Comparison of ENCODE assay signal across 14 mouse cellular contexts in the genomic region with DNA sequence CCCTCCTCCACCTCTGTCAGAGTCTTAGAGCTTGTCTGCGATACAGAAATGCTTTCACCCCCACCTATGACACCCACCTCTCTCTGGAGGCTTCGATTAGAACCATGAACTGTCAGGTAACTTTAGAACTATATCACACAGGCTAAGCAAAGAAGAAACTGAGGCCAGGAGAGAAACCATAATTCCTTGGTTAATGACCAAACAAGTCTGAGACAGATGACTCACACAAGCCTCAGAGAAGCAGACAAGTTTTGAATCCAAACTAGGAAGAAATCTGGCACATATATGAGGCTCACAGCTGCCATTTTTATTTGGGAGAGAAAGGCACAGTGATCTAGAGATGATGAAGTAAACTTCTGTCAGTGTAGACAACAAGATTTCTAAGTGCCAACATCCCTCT.
DNase-seq lines count a peak whose midpoint lies in the region; ATAC-seq and TF ChIP-seq lines count a peak whose summit lies in the region.
"Had no signal": no experiment of that assay in that cellular context is flagged by ENCODE, and none has a peak within 500 bp of the region (broad histone marks: within the 10 kb centered on the region; RNA-seq: fewer than 3 reads in every experiment).

No protein-coding gene starts in this region.

- H3K4me3 ChIP-seq in hindbrain, embryonic 11.5 days (ENCODE audit: low read depth, low read length), result no peak overlapping the region
- H3K4me3 ChIP-seq in hindbrain, embryonic 10.5 days, result no peak overlapping the region
- H3K4me3 ChIP-seq in cortical plate, adult 2 months (ENCODE audit: insufficient read depth, low read length), result peak overlapping the region; percentile 87
- peak overlapping the region; percentile 59 for H3K4me3 ChIP-seq in hindbrain, embryonic 14.5 days (replicated peaks; ENCODE audit: low read length)
- H3K4me3 ChIP-seq in midbrain, embryonic 16.5 days (ENCODE audit: low read depth, low read length), result peak overlapping the region; percentile 66
- H3K4me3 ChIP-seq in kidney, adult 2 months (ENCODE audit: insufficient read depth, low read depth, low read length), result no peak overlapping the region
- H3K4me3 ChIP-seq: intestine, embryonic 15.5 days had no signal

- no peak for ATAC-seq in hindbrain, embryonic 11.5 days (ENCODE audit: low FRiP score)
- no peak for ATAC-seq in hindbrain, embryonic 14.5 days (ENCODE audit: low FRiP score)
- no peak for ATAC-seq in midbrain, embryonic 16.5 days
- ATAC-seq: intestine, embryonic 15.5 days had no signal

- TF ChIP-seq POLR2A in cortical plate, adult 2 months (IDR thresholded peaks at IDR 0.05; ENCODE audit: extremely low read depth, insufficient read depth, low read length), result peak; percentile 30; the same call in 1 of the 2 replicates
- no peak for TF ChIP-seq POLR2A in kidney, adult 2 months (IDR thresholded peaks at IDR 0.05; ENCODE audit: low read depth, low read length)

- peak overlapping the region; percentile 21; the same call in 1 of the 2 replicates for H3K4me2 ChIP-seq in hindbrain, embryonic 11.5 days (replicated peaks; ENCODE audit: low read depth, low read length)
- H3K4me2 ChIP-seq in hindbrain, embryonic 14.5 days (replicated peaks), result peak overlapping the region; percentile 79
- peak overlapping the region; percentile 69 for H3K4me2 ChIP-seq in midbrain, embryonic 16.5 days (ENCODE audit: low read length)
- H3K4me2 ChIP-seq: heart, embryonic 11.5 days; intestine, embryonic 15.5 days had no signal

- no peaks in the 10 kb centered on the region for H3K4me1 ChIP-seq in hindbrain, embryonic 11.5 days (replicated peaks; ENCODE audit: control insufficient read depth, insufficient read depth, low read length)
- H3K4me1 ChIP-seq in hindbrain, embryonic 10.5 days (replicated peaks), result peaks cover 9% of the 10 kb centered on the region; the same call in 1 of the 2 replicates
- no peaks in the 10 kb centered on the region for H3K4me1 ChIP-seq in cortical plate, adult 2 months (ENCODE audit: control insufficient read depth, insufficient read depth, low read length)
- H3K4me1 ChIP-seq in hindbrain, embryonic 14.5 days (replicated peaks; ENCODE audit: control insufficient read depth, insufficient read depth, low read length), result peaks cover 25% of the 10 kb centered on the region; the same call in 1 of the 2 replicates
- peaks cover 17% of the 10 kb centered on the region for H3K4me1 ChIP-seq in midbrain, embryonic 16.5 days (ENCODE audit: control insufficient read depth, insufficient read depth, low read length)
- H3K4me1 ChIP-seq in kidney, adult 2 months (ENCODE audit: control insufficient read depth, insufficient read depth, low read length), result 0 out of 2 replicates have a peak, but pooled peaks cover 2% of the 10 kb centered on the region
- H3K4me1 ChIP-seq: intestine, embryonic 15.5 days had no signal

- H3K9ac ChIP-seq in hindbrain, embryonic 11.5 days (ENCODE audit: low read depth, low read length), result no peak overlapping the region
- peak overlapping the region; percentile 77 for H3K9ac ChIP-seq in hindbrain, embryonic 14.5 days
- H3K9ac ChIP-seq in midbrain, embryonic 16.5 days (ENCODE audit: low read depth, low read length), result no peak overlapping the region
- H3K9ac ChIP-seq: embryonic facial prominence, embryonic 12.5 days; intestine, embryonic 15.5 days had no signal

- WGBS in hindbrain, embryonic 11.5 days, result 52% methylated on average over 2 of the region's 2 CpGs
- WGBS in hindbrain, embryonic 10.5 days, result 63% methylated on average over 2 of the region's 2 CpGs
- 58% methylated on average over 2 of the region's 2 CpGs for WGBS in hindbrain, embryonic 14.5 days
- 54% methylated on average over 2 of the region's 2 CpGs for WGBS in midbrain, embryonic 16.5 days
- 36% methylated on average over 2 of the region's 2 CpGs for WGBS in kidney, adult 2 months

- DNase-seq in hindbrain, embryonic 11.5 days (ENCODE audit: low spot score), result no peak
- no peak for DNase-seq in hindbrain, embryonic 10.5 days (ENCODE audit: low spot score)
- DNase-seq in hindbrain, embryonic 14.5 days (ENCODE audit: low spot score), result no peak
- no peak for DNase-seq in kidney, adult 2 months
- DNase-seq in spleen, adult 12 weeks (ENCODE audit: low spot score), result no peak
- no peak for DNase-seq in adrenal gland, adult 2 months
- DNase-seq: adrenal gland, postnatal 14 days; cerebellum, adult 18-20 months; thymus, postnatal 14 days had no signal

- H3K27me3 ChIP-seq in hindbrain, embryonic 11.5 days (ENCODE audit: control insufficient read depth, insufficient read depth, low read length), result no peaks in the 10 kb centered on the region
- H3K27me3 ChIP-seq in hindbrain, embryonic 10.5 days (ENCODE audit: insufficient read depth, poor library complexity, severe bottlenecking), result peaks cover 19% of the 10 kb centered on the region
- H3K27me3 ChIP-seq in hindbrain, embryonic 14.5 days (ENCODE audit: control insufficient read depth, insufficient read depth, low read length), result no peaks in the 10 kb centered on the region
- no peaks in the 10 kb centered on the region for H3K27me3 ChIP-seq in midbrain, embryonic 16.5 days (ENCODE audit: control insufficient read depth, insufficient read depth, low read depth, low read length)
- H3K27me3 ChIP-seq in kidney, adult 2 months (replicated peaks; ENCODE audit: control insufficient read depth, insufficient read depth, low read length), result no peaks in the 10 kb centered on the region; the same call in 1 of the 2 replicates
- H3K27me3 ChIP-seq: intestine, embryonic 15.5 days had no signal

- TF ChIP-seq CTCF in cortical plate, adult 2 months (IDR thresholded peaks at IDR 0.05; ENCODE audit: extremely low read depth, insufficient read depth, low read length), result no peak
- TF ChIP-seq CTCF in kidney, adult 2 months (conservative IDR thresholded peaks at IDR 0.05; ENCODE audit: insufficient read depth, insufficient read length, low read depth, low read length), result no peak

- no peaks in the 10 kb centered on the region for H3K36me3 ChIP-seq in hindbrain, embryonic 11.5 days (ENCODE audit: control insufficient read depth, insufficient read depth, low read length)
- H3K36me3 ChIP-seq in hindbrain, embryonic 10.5 days, result no peaks in the 10 kb centered on the region
- H3K36me3 ChIP-seq in hindbrain, embryonic 14.5 days (replicated peaks; ENCODE audit: control insufficient read depth, insufficient read depth), result no peaks in the 10 kb centered on the region
- no peaks in the 10 kb centered on the region for H3K36me3 ChIP-seq in midbrain, embryonic 16.5 days (ENCODE audit: control insufficient read depth, insufficient read depth, low read length)
- H3K36me3 ChIP-seq in kidney, adult 2 months (ENCODE audit: control insufficient read depth, insufficient read depth, low read length), result no peaks in the 10 kb centered on the region
- H3K36me3 ChIP-seq: embryonic facial prominence, embryonic 12.5 days; intestine, embryonic 15.5 days had no signal

- H3K9me3 ChIP-seq in hindbrain, embryonic 11.5 days (ENCODE audit: control insufficient read depth, low read length), result no peaks in the 10 kb centered on the region
- H3K9me3 ChIP-seq in hindbrain, embryonic 10.5 days, result no peaks in the 10 kb centered on the region
- H3K9me3 ChIP-seq in hindbrain, embryonic 14.5 days (ENCODE audit: control insufficient read depth, low read length), result no peaks in the 10 kb centered on the region
- H3K9me3 ChIP-seq in midbrain, embryonic 16.5 days (replicated peaks; ENCODE audit: control insufficient read depth, low read length, poor library complexity, severe bottlenecking), result no peaks in the 10 kb centered on the region
- H3K9me3 ChIP-seq: embryonic facial prominence, embryonic 12.5 days; intestine, embryonic 15.5 days had no signal

- H3K27ac ChIP-seq in hindbrain, embryonic 11.5 days (ENCODE audit: low read depth, low read length), result no peak overlapping the region
- no peak overlapping the region for H3K27ac ChIP-seq in hindbrain, embryonic 10.5 days
- 0 out of 2 replicates have a peak overlapping the region, but pooled peaks have one; percentile 39 for H3K27ac ChIP-seq in cortical plate, adult 2 months (ENCODE audit: insufficient read depth, low read length)
- no peak overlapping the region for H3K27ac ChIP-seq in hindbrain, embryonic 14.5 days
- H3K27ac ChIP-seq in midbrain, embryonic 16.5 days (ENCODE audit: low read length), result no peak overlapping the region
- no peak overlapping the region for H3K27ac ChIP-seq in kidney, adult 2 months (ENCODE audit: insufficient read depth, low read depth, low read length)
- H3K27ac ChIP-seq: embryonic facial prominence, embryonic 12.5 days; intestine, embryonic 15.5 days had no signal

Comparison
In these comparisons a context has a peak if more than half of its experiments do, and no peak if none do; other contexts are left out.
1. H3K4me3 ChIP-seq: peak in cortical plate, adult 2 months (single experiment), hindbrain, embryonic 14.5 days (single experiment) and midbrain, embryonic 16.5 days (single experiment); none in hindbrain, embryonic 11.5 days (single experiment), hindbrain, embryonic 10.5 days (single experiment) and kidney, adult 2 months (single experiment).
2. H3K4me2 ChIP-seq: peak in every context shown above with its lines; median percentile 79 in hindbrain, embryonic 14.5 days; 69 in midbrain, embryonic 16.5 days; 21 in hindbrain, embryonic 11.5 days.